Mouse (Mus musculus) kidney, embryonic 15.5 days (tissue): Measurements from ENCODE around the gene Gm20605. TPM values are rescaled to one million over a fixed set of nuclear protein-coding genes. Genes with fewer than 3 reads are reported as not detected.

Experiments used
- ATAC-seq: fragments of 200-750 bp; cut with Nextera tagmentation; replicated peaks from 2 replicates; pipeline ENCODE4 v1.8.0; 2017; ENCODE audit warnings: moderate TSS enrichment; ENCODE audit not compliant: low FRiP score
- H3K27ac ChIP-seq: fragments of 300-500 bp; sonication (generic); 2 replicates; pipeline ENCODE4 v1.5.1; 2015; ENCODE audit warnings: mild to moderate bottlenecking, inconsistent platforms
- H3K27me3 ChIP-seq: fragments of 300-500 bp; sonication (generic); 2 replicates; pipeline ENCODE4 v1.6.1; 2015; ENCODE audit warnings: inconsistent platforms
- H3K36me3 ChIP-seq: fragments of 300-500 bp; sonication (generic); 2 replicates; pipeline ENCODE4 v1.6.1; 2015; ENCODE audit warnings: inconsistent platforms
- H3K4me1 ChIP-seq: fragments of 300-500 bp; sonication (generic); 2 replicates; pipeline ENCODE4 v1.6.1; 2015; ENCODE audit warnings: inconsistent platforms
- H3K4me2 ChIP-seq: fragments of 300-500 bp; sonication (generic); 2 replicates; pipeline ENCODE4 v1.6.1; 2015; ENCODE audit warnings: moderate library complexity, mild to moderate bottlenecking, inconsistent platforms
- H3K4me3 ChIP-seq: fragments of 300-500 bp; sonication (generic); replicated peaks from 2 replicates; pipeline ENCODE4 v1.5.1; 2015; ENCODE audit warnings: mild to moderate bottlenecking, inconsistent platforms
- H3K9ac ChIP-seq: fragments of 300-500 bp; sonication (generic); 2 replicates; pipeline ENCODE4 v1.6.1; 2015; ENCODE audit warnings: mild to moderate bottlenecking, inconsistent platforms
- H3K9me3 ChIP-seq: fragments of 300-500 bp; sonication (generic); replicated peaks from 2 replicates; pipeline ENCODE4 v1.6.1; 2016; ENCODE audit warnings: inconsistent platforms
- WGBS: fragments of 180-500 bp; shearing (Covaris S2); methylation state at CpG from one replicate; pipeline ENCODE4 v1.1.7; 2015; ENCODE audit warnings: mixed read lengths; 5-methylcytosine and 5-hydroxymethylcytosine counted together
- polyA plus RNA-seq: library from polyadenylated mRNA; unstranded; fragments of >200 nt; fragmentation: Nextera tagmentation; extraction: Ambion mirVana; gene quantifications from 2 replicates; pipeline ENCODE4 v1.2.1, GENCODE M21; 2015

The Gm20605 gene
- polyA plus RNA-seq, 1 experiment from 2014 or later, result 13.1 TPM

DNA sequence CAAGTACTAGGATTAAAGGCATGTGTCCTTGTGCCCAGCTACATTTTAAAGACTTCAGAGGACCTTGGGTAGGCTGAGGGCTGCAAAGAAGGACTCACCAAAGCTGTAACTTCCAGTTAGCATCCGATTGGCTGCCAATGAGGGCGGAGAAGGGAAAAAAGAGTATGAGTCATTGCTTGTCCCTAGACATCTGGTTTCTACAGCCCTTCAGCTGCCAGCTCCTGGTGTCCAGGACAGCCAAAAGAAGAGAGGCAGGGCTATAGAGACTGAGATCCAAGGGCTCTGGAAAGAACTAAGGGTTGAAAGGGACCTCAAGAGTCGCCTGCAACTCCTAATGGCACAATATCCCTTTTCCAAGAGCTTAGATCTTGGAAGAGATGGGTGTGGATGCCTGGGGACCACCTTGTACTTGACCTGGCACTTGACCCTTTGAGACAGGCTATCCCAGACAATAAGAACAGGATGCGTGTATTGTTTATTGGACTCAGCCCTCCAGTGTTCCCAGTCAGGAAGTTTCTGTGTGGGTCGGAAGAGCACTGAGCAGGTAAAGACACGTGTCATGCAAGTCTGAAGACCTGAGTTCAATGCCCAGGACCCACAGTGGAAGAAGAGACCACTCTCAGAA lies 31.2 kb downstream of the Gm20605 start:
- Histone ChIP-seq H3K9ac (no peak overlapping the region), H3K9me3 (no peaks in the 10 kb centered on the region), H3K27ac (no peak overlapping the region), H3K27me3 (no peaks in the 10 kb centered on the region), H3K36me3 (peaks cover 69% of the 10 kb centered on the region), H3K4me3 (no peak overlapping the region), H3K4me1 (peaks cover 5% of the 10 kb centered on the region; the same call in 1 of the 2 replicates), H3K4me2 (no peak overlapping the region)
- no peak for ATAC-seq
- WGBS, result 89% methylated on average over 6 of the region's 6 CpGs

GRCm38 (mm10) chr5:137663057-137663456 lies 34.1 kb downstream of the Gm20605 start:
- H3K36me3 ChIP-seq, result peaks cover 88% of the 10 kb centered on the region
- ATAC-seq, result no peak

DNA sequence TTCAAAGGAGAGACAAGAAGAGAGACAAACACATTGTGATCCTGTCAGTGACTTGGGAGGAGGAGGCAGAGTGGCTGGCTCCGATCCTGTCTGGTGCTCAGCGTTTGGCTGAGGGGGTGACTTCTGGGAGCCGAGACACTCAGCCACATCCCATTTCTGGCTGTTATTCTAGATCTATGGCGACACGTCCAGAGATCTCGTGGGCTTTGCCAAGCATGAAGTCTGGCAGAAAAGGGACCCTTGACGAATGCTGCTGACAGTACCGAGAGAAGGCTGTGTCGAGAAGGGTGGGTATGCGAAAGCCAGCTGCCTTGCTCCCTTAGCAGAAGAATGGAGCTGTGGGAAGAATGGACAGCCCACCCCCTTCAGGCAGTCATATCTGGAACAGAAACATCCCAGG lies 40.0 kb downstream of the Gm20605 start:
- H3K27ac ChIP-seq, result no peak overlapping the region
- H3K4me2 ChIP-seq, result no peak overlapping the region
- ATAC-seq, result no peak

More at GRCm38 (mm10) chr5:137663057-137663456, 34.1 kb downstream of the Gm20605 start:
- WGBS, result 84% methylated on average over 9 of the region's 9 CpGs
- no peak overlapping the region for H3K4me3 ChIP-seq
- no peaks in the 10 kb centered on the region for H3K9me3 ChIP-seq
- H3K9ac ChIP-seq, result no peak overlapping the region
- no peaks in the 10 kb centered on the region for H3K27me3 ChIP-seq
- H3K4me2 ChIP-seq, result no peak overlapping the region
- H3K27ac ChIP-seq, result no peak overlapping the region
- no peaks in the 10 kb centered on the region for H3K4me1 ChIP-seq

GRCm38 (mm10) chr5:137670240-137670639 lies 41.3 kb downstream of the Gm20605 start:
- Histone ChIP-seq H3K9me3 (no peaks in the 10 kb centered on the region), H3K4me1 (peaks cover 27% of the 10 kb centered on the region), H3K27ac (0 out of 2 replicates have a peak overlapping the region, but pooled peaks have one; percentile 84), H3K36me3 (peaks cover 25% of the 10 kb centered on the region), H3K4me3 (no peak overlapping the region), H3K27me3 (no peaks in the 10 kb centered on the region), H3K4me2 (no peak overlapping the region), H3K9ac (no peak overlapping the region)
- ATAC-seq, result no peak
- WGBS, result 89% methylated on average over 1 of the region's 1 CpGs

More for the DNA sequence above, 40.0 kb downstream of the Gm20605 start:
- Histone ChIP-seq H3K9ac (no peak overlapping the region), H3K36me3 (peaks cover 38% of the 10 kb centered on the region), H3K9me3 (no peaks in the 10 kb centered on the region), H3K4me1 (peaks cover 27% of the 10 kb centered on the region), H3K27me3 (no peaks in the 10 kb centered on the region), H3K4me3 (no peak overlapping the region)
- 54% methylated on average over 10 of the region's 10 CpGs for WGBS

DNA sequence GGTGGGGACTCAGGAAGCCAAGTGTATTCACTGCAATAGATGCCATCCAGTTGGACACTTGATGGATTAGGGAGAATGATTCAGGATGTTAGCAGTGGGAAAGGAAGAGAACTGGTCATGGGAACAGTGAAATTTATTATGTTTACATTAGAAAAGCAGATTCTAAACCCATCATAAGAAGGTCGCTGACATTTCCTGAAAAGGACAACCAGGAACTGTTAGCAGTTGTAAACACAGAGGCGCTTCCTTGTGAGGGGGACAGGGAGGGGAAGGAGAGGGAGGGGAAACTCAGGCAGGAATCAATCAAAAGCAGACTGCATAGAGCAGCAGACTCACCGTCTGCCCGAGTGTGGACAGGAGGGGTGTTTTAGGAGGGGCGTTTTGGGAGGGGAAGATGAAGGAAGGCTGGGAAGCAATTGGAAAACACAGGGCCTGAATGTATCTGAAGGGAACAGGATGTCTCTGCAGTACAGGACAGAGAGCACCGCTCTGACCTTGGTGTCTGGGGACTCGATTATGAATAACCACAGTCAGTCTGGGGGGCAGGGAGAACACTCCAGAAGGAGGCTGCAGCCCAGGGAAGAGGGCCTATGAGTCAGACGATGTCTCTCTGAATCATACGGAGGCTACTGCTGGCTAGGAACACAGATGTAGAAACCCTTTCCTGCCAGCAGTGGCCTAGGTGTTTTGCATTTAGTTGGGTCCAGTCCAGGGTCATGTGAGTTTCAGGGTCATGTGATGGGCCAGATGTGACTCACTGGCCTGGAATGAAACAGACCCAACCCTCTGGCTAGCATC lies 42.7 kb downstream of the Gm20605 start:
- peaks cover 11% of the 10 kb centered on the region for H3K36me3 ChIP-seq
- no peak overlapping the region for H3K4me3 ChIP-seq
- H3K4me1 ChIP-seq, result peaks cover 27% of the 10 kb centered on the region
- no peaks in the 10 kb centered on the region for H3K9me3 ChIP-seq
- WGBS, result 12% methylated on average over 9 of the region's 9 CpGs
- no peak overlapping the region for H3K9ac ChIP-seq
- no peaks in the 10 kb centered on the region for H3K27me3 ChIP-seq
- peak overlapping the region; percentile 19; the same call in 1 of the 2 replicates for H3K4me2 ChIP-seq
- peak overlapping the region; percentile 84 for H3K27ac ChIP-seq
- ATAC-seq, result peak; percentile 78; the same call in 1 of the 2 replicates

DNA sequence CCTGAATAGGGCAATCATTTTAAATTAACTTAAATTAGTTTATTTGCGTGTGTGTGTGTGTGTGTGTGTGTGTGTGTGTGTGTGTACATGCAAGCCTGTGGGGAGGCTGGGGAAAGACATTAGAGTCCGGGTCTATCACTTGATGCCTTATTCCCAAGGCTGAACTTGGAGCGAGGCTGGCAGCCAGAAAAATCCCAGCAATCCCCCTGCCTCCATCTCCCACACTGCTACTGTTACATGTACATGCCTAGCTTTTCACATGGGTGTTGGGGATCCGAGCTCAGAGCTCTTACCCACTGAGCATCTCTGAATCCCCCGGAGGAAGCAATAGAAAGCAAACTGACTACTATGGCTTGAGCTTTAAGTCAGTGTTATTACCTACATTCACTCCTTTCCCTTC lies 43.4 kb downstream of the Gm20605 start:
- no peak overlapping the region for H3K4me2 ChIP-seq
- WGBS, result 77% methylated on average over 5 of the region's 5 CpGs

GRCm38 (mm10) chr5:137673015-137673414 lies 44.0 kb downstream of the Gm20605 start:
- 87% methylated on average over 6 of the region's 6 CpGs for WGBS

More for the DNA sequence above, 43.4 kb downstream of the Gm20605 start:
- ATAC-seq, result no peak
- H3K4me3 ChIP-seq, result no peak overlapping the region
- H3K9me3 ChIP-seq, result no peaks in the 10 kb centered on the region
- no peak overlapping the region for H3K9ac ChIP-seq
- peak overlapping the region; percentile 84 for H3K27ac ChIP-seq
- no peaks in the 10 kb centered on the region for H3K27me3 ChIP-seq
- peaks cover 27% of the 10 kb centered on the region for H3K4me1 ChIP-seq
- peaks cover 7% of the 10 kb centered on the region for H3K36me3 ChIP-seq

GRCm38 (mm10) chr5:137674786-137675185 lies 45.8 kb downstream of the Gm20605 start:
- Histone ChIP-seq H3K4me1 (peaks cover 22% of the 10 kb centered on the region), H3K27me3 (no peaks in the 10 kb centered on the region), H3K4me3 (no peak overlapping the region), H3K9ac (no peak overlapping the region), H3K27ac (no peak overlapping the region), H3K36me3 (peaks cover 7% of the 10 kb centered on the region; the same call in 1 of the 2 replicates), H3K9me3 (no peaks in the 10 kb centered on the region), H3K4me2 (no peak overlapping the region)
- no peak for ATAC-seq
- WGBS, result 91% methylated on average over 8 of the region's 8 CpGs

More at GRCm38 (mm10) chr5:137673015-137673414, 44.0 kb downstream of the Gm20605 start:
- no peak overlapping the region for H3K4me3 ChIP-seq
- H3K9ac ChIP-seq, result no peak overlapping the region
- ATAC-seq, result no peak
- no peaks in the 10 kb centered on the region for H3K9me3 ChIP-seq
- H3K27me3 ChIP-seq, result no peaks in the 10 kb centered on the region
- H3K36me3 ChIP-seq, result peaks cover 7% of the 10 kb centered on the region; the same call in 1 of the 2 replicates
- H3K4me1 ChIP-seq, result peaks cover 27% of the 10 kb centered on the region
- H3K27ac ChIP-seq, result no peak overlapping the region
- no peak overlapping the region for H3K4me2 ChIP-seq

DNA sequence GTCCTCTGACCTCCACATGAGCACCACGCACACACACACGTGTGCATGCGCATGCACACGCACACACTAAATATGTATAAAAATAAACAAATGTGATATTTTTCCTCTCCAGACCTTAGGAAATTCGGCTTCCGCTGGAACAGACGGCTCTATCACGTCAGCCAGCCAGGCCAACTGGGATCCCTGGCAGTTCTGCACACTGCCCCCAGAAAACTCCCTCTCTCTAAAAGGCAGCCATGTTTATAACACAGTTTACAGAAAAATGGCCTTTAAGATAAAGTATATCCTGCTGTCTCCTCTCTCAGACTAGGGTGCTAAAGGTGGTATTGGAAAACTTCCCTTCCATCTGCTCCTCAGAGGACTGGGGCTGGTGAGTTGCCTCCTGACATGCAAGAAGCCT lies 48.9 kb downstream of the Gm20605 start:
- H3K4me1 ChIP-seq, result peaks cover 9% of the 10 kb centered on the region
- no peak overlapping the region for H3K4me3 ChIP-seq
- H3K36me3 ChIP-seq, result peaks cover 13% of the 10 kb centered on the region; the same call in 1 of the 2 replicates
- ATAC-seq, result no peak
- H3K9ac ChIP-seq, result no peak overlapping the region
- H3K27ac ChIP-seq, result no peak overlapping the region
- H3K4me2 ChIP-seq, result no peak overlapping the region
- 95% methylated on average over 8 of the region's 8 CpGs for WGBS
- no peaks in the 10 kb centered on the region for H3K9me3 ChIP-seq
- H3K27me3 ChIP-seq, result no peaks in the 10 kb centered on the region

- H3K27me3 ChIP-seq, result no peaks in the 10 kb centered on the region
- WGBS, result 80% methylated on average over 3 of the region's 3 CpGs
- H3K36me3 ChIP-seq, result peaks cover 13% of the 10 kb centered on the region; the same call in 1 of the 2 replicates
- H3K4me2 ChIP-seq, result no peak overlapping the region
- H3K9ac ChIP-seq, result no peak overlapping the region
- H3K9me3 ChIP-seq, result no peaks in the 10 kb centered on the region
- H3K4me1 ChIP-seq, result peaks cover 18% of the 10 kb centered on the region
- H3K27ac ChIP-seq, result no peak overlapping the region
- no peak overlapping the region for H3K4me3 ChIP-seq
- ATAC-seq, result no peak
These were observed 49.8 kb downstream of the Gm20605 start for GRCm38 (mm10) chr5:137678736-137679135.

GRCm38 (mm10) chr5:137679726-137680125 lies 50.8 kb downstream of the Gm20605 start:
- H3K36me3 ChIP-seq, result peaks cover 13% of the 10 kb centered on the region; the same call in 1 of the 2 replicates
- H3K27me3 ChIP-seq, result no peaks in the 10 kb centered on the region
- H3K4me3 ChIP-seq, result no peak overlapping the region
- no peak for ATAC-seq
- peaks cover 19% of the 10 kb centered on the region for H3K4me1 ChIP-seq
- H3K9me3 ChIP-seq, result no peaks in the 10 kb centered on the region
- WGBS, result 65% methylated on average over 4 of the region's 4 CpGs
- H3K9ac ChIP-seq, result no peak overlapping the region
- H3K4me2 ChIP-seq, result no peak overlapping the region
- no peak overlapping the region for H3K27ac ChIP-seq

- H3K4me3 ChIP-seq, result no peak overlapping the region
- peaks cover 25% of the 10 kb centered on the region for H3K4me1 ChIP-seq
- peaks cover 3% of the 10 kb centered on the region; the same call in 1 of the 2 replicates for H3K27me3 ChIP-seq
- H3K36me3 ChIP-seq, result peaks cover 9% of the 10 kb centered on the region; the same call in 1 of the 2 replicates
- H3K27ac ChIP-seq, result no peak overlapping the region
- H3K9me3 ChIP-seq, result no peaks in the 10 kb centered on the region
- ATAC-seq, result no peak
- WGBS, result 86% methylated on average over 6 of the region's 6 CpGs
- no peak overlapping the region for H3K9ac ChIP-seq
- no peak overlapping the region; the same call in 1 of the 2 replicates for H3K4me2 ChIP-seq
These were observed 53.6 kb downstream of the Gm20605 start for GRCm38 (mm10) chr5:137682526-137682925.
